Mouse (Mus musculus): ENCODE measurements around the gene Slc26a1.

DNA sequence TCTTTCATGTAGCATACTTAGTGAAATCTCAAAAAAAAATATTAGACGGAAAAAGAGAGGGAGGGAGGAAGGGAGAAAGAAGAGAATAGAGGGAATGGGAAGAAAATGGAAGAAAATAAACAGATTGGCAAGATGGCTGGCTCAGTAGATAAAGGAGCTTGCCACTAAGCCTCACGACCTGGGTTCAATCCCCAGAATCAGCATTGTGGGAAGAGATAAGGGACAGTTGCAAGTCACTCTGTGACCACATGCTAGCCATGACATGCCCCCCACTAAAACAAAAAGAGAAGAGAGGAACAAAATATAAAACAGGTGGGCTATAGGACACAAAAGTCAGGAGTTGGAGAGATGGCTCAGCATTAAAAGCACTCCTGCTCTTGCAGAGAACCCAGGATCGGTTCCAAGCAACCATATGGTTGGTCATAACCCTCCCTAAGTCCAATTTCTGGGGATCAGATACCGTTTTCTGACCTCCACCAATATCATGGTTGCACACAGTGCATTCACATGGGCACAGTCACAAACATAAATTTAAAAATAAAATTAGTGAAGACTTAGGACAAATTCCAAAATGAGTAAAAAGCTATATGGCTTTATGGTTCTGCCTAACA, 49.2 kb downstream of the Slc26a1 start:
- TF ChIP-seq POLR2A (IDR thresholded peaks at IDR 0.05; ENCODE audit: control insufficient read depth, low read depth, low read length) (no peak), CTCF (IDR thresholded peaks at IDR 0.05; ENCODE audit: control insufficient read depth, insufficient read depth, insufficient replicate concordance, low read depth, low read length) (no peak)

Measured in testis, adult 2 months (tissue).